Mouse (Mus musculus): ENCODE data around the gene Hspa8. TPM values are rescaled to one million over a fixed set of nuclear protein-coding genes. Genes with fewer than 3 reads are reported as not detected.
"Not testable (repeated sequence)": the region's sequence is repeated elsewhere in the genome, so short reads cannot be mapped to it uniquely, and the experiment has no call there.

Hspa8 gene
- polyA plus RNA-seq, 1 experiment: 2,235 TPM

- H3K4me1 ChIP-seq (ENCODE audit: control insufficient read depth, insufficient read depth, low read length): no peaks in the 10 kb centered on the region
- H3K27ac ChIP-seq (ENCODE audit: insufficient read depth, low read length): no peak overlapping the region
- TF ChIP-seq POLR2A (IDR thresholded peaks at IDR 0.05; ENCODE audit: extremely low read depth, insufficient read depth, low read length) (no peak), CTCF (IDR thresholded peaks at IDR 0.05; ENCODE audit: extremely low read depth, insufficient read depth, low read length) (no peak)
- no peak overlapping the region for H3K4me3 ChIP-seq (ENCODE audit: insufficient read depth, low read length)
Measured at GRCm38 (mm10) chr9:40795562-40795961, 5.2 kb upstream of the Hspa8 start.

GRCm38 (mm10) chr9:40796054-40796453 lies 4.7 kb upstream of the Hspa8 start:
- Histone ChIP-seq H3K4me1 (ENCODE audit: control insufficient read depth, insufficient read depth, low read length) (no peaks in the 10 kb centered on the region), H3K27ac (ENCODE audit: insufficient read depth, low read length) (no peak overlapping the region), H3K4me3 (ENCODE audit: insufficient read depth, low read length) (no peak overlapping the region)
- no peak for TF ChIP-seq CTCF (IDR thresholded peaks at IDR 0.05; ENCODE audit: extremely low read depth, insufficient read depth, low read length)
- TF ChIP-seq POLR2A (IDR thresholded peaks at IDR 0.05; ENCODE audit: extremely low read depth, insufficient read depth, low read length): no peak

- H3K27ac ChIP-seq (ENCODE audit: insufficient read depth, low read length): no peak overlapping the region
- H3K4me1 ChIP-seq (ENCODE audit: control insufficient read depth, insufficient read depth, low read length): no peaks in the 10 kb centered on the region
- no peak overlapping the region for H3K4me3 ChIP-seq (ENCODE audit: insufficient read depth, low read length)
- TF ChIP-seq CTCF (IDR thresholded peaks at IDR 0.05; ENCODE audit: extremely low read depth, insufficient read depth, low read length): no peak
Measured at GRCm38 (mm10) chr9:40798247-40798960, 2.4 kb upstream of the Hspa8 start.

- H3K4me1 ChIP-seq (ENCODE audit: control insufficient read depth, insufficient read depth, low read length): no peaks in the 10 kb centered on the region
- 0 out of 2 replicates have a peak overlapping the region, but pooled peaks have one; percentile 32 for H3K27ac ChIP-seq (ENCODE audit: insufficient read depth, low read length)
- TF ChIP-seq CTCF (IDR thresholded peaks at IDR 0.05; ENCODE audit: extremely low read depth, insufficient read depth, low read length) (no peak), POLR2A (IDR thresholded peaks at IDR 0.05; ENCODE audit: extremely low read depth, insufficient read depth, low read length) (no peak)
Measured at GRCm38 (mm10) chr9:40799112-40799511, 1.7 kb upstream of the Hspa8 start.

GRCm38 (mm10) chr9:40799837-40800501 lies 815 bp upstream of the Hspa8 start:
- peak; percentile 63; the same call in 1 of the 2 replicates for TF ChIP-seq POLR2A (IDR thresholded peaks at IDR 0.05; ENCODE audit: extremely low read depth, insufficient read depth, low read length)
- no peak for TF ChIP-seq CTCF (IDR thresholded peaks at IDR 0.05; ENCODE audit: extremely low read depth, insufficient read depth, low read length)
- H3K27ac ChIP-seq (ENCODE audit: insufficient read depth, low read length): peak overlapping the region; percentile 100
- peaks cover 2% of the 10 kb centered on the region; the same call in 1 of the 2 replicates for H3K4me1 ChIP-seq (ENCODE audit: control insufficient read depth, insufficient read depth, low read length)
- peak overlapping the region; percentile 81 for H3K4me3 ChIP-seq (ENCODE audit: insufficient read depth, low read length)

More at GRCm38 (mm10) chr9:40799112-40799511, 1.7 kb upstream of the Hspa8 start:
- no peak overlapping the region; the same call in 1 of the 2 replicates for H3K4me3 ChIP-seq (ENCODE audit: insufficient read depth, low read length)

- not testable (repeated sequence) for H3K4me1 ChIP-seq (ENCODE audit: control insufficient read depth, insufficient read depth, low read length)
- Histone ChIP-seq H3K27ac (ENCODE audit: insufficient read depth, low read length) (0 out of 2 replicates have a peak overlapping the region, but pooled peaks have one; percentile 75), H3K4me3 (ENCODE audit: insufficient read depth, low read length) (peak overlapping the region; percentile 62)
Measured at GRCm38 (mm10) chr9:40801614-40802532, 1.1 kb downstream of the Hspa8 start.

- H3K27ac ChIP-seq (ENCODE audit: insufficient read depth, low read length): not testable (repeated sequence)
- Histone ChIP-seq H3K4me1 (ENCODE audit: control insufficient read depth, insufficient read depth, low read length) (peaks cover 10% of the 10 kb centered on the region), H3K4me3 (ENCODE audit: insufficient read depth, low read length) (peak overlapping the region; percentile 62)
Measured at GRCm38 (mm10) chr9:40802533-40802875, 1.7 kb downstream of the Hspa8 start.

- peaks cover 14% of the 10 kb centered on the region for H3K4me1 ChIP-seq (ENCODE audit: control insufficient read depth, insufficient read depth, low read length)
- H3K4me3 ChIP-seq (ENCODE audit: insufficient read depth, low read length); H3K27ac ChIP-seq (ENCODE audit: insufficient read depth, low read length): not testable (repeated sequence)
Measured at GRCm38 (mm10) chr9:40804576-40804975, 3.8 kb downstream of the Hspa8 start.

GRCm38 (mm10) chr9:40805263-40805662 lies 4.5 kb downstream of the Hspa8 start:
- Histone ChIP-seq H3K4me3 (ENCODE audit: insufficient read depth, low read length) (peak overlapping the region; percentile 15; the same call in 1 of the 2 replicates), H3K4me1 (ENCODE audit: control insufficient read depth, insufficient read depth, low read length) (peaks cover 14% of the 10 kb centered on the region), H3K27ac (ENCODE audit: insufficient read depth, low read length) (no peak overlapping the region)
- TF ChIP-seq POLR2A (IDR thresholded peaks at IDR 0.05; ENCODE audit: extremely low read depth, insufficient read depth, low read length): 0 out of 2 replicates have a peak, but pooled peaks have one; percentile 8
- peak; percentile 69 for TF ChIP-seq CTCF (IDR thresholded peaks at IDR 0.05; ENCODE audit: extremely low read depth, insufficient read depth, low read length)
